In the genomic region with DNA sequence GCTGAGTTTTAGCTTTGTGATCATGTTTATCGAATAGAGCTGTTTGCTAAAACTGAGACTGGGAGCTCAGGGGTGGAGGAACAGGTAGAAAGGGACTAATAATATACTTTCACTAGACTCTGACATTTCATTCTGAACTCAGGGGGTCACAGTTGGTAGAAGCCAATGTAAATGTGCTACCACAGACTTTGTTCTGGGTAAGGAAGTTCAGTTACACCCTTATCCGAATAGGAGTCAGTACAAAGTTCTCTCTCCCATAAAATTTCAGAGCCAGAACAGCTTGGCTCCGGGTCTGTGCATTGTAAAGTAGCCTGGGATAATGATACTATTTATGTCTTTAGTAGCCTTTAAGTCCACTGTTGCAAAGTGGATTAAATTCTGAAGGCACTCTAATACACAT, we compare ENCODE assay signal across 21 mouse cellular contexts. TPM values are rescaled to one million over a fixed set of nuclear protein-coding genes. Genes with fewer than 3 reads are reported as not detected.
A peak's percentile ranks its signal among the peaks of the same experiment; 100 is the strongest.
DNase-seq lines count a peak whose midpoint lies in the region; ATAC-seq and TF ChIP-seq lines count a peak whose summit lies in the region.
"Had no signal": no experiment of that assay in that cellular context is flagged by ENCODE, and none has a peak within 500 bp of the region (broad histone marks: within the 10 kb centered on the region; RNA-seq: fewer than 3 reads in every experiment).

No protein-coding gene starts in this region.

- DNase-seq in kidney, adult 2 months, result peak; percentile 69
- DNase-seq in kidney, adult 8-10 months, result no peak
- peak; percentile 65 for DNase-seq in midbrain, embryonic 11.5 days (ENCODE audit: low spot score, missing footprints)
- no peak for DNase-seq in midbrain, embryonic 10.5 days (ENCODE audit: low spot score)
- peak; percentile 10 for DNase-seq in A20 (ENCODE audit: low read depth, low spot score)
- no peak for DNase-seq in lung, adult 2 months
- DNase-seq: adrenal gland, postnatal 25 days; cerebellum, adult 18-20 months; cerebellum, adult 9-11 months; cerebellum, postnatal 36 days; gastrocnemius, adult 2 months; gastrocnemius, postnatal 25 days had no signal

- H3K27ac ChIP-seq in kidney, adult 2 months (ENCODE audit: insufficient read depth, low read depth, low read length), result peak overlapping the region; percentile 73
- H3K27ac ChIP-seq in midbrain, embryonic 11.5 days (ENCODE audit: low read depth, low read length), result no peak overlapping the region
- no peak overlapping the region for H3K27ac ChIP-seq in midbrain, embryonic 10.5 days (replicated peaks)
- H3K27ac ChIP-seq in intestine, postnatal 0 days (ENCODE audit: low read depth, low read length), result peak overlapping the region; percentile 67
- H3K27ac ChIP-seq in hindbrain, embryonic 12.5 days, result no peak overlapping the region
- H3K27ac ChIP-seq: embryonic facial prominence, embryonic 13.5 days; forebrain, embryonic 13.5 days; gastrocnemius, adult 2 months; hindbrain, embryonic 10.5 days had no signal

- TF ChIP-seq CTCF in kidney, adult 2 months (conservative IDR thresholded peaks at IDR 0.05; ENCODE audit: insufficient read depth, insufficient read length, low read depth, low read length), result no peak
- TF ChIP-seq CTCF in intestine, postnatal 0 days (IDR thresholded peaks at IDR 0.05; ENCODE audit: low read depth), result no peak
- no peak for TF ChIP-seq CTCF in lung, adult 2 months (IDR thresholded peaks at IDR 0.05; ENCODE audit: insufficient read depth, low read length)

- H3K9me3 ChIP-seq in midbrain, embryonic 11.5 days (ENCODE audit: control insufficient read depth, low read length), result no peaks in the 10 kb centered on the region
- no peaks in the 10 kb centered on the region for H3K9me3 ChIP-seq in midbrain, embryonic 10.5 days (replicated peaks)
- no peaks in the 10 kb centered on the region for H3K9me3 ChIP-seq in intestine, postnatal 0 days (ENCODE audit: control insufficient read depth)
- H3K9me3 ChIP-seq in hindbrain, embryonic 12.5 days (replicated peaks), result no peaks in the 10 kb centered on the region
- H3K9me3 ChIP-seq: embryonic facial prominence, embryonic 13.5 days; forebrain, embryonic 13.5 days; heart, embryonic 12.5 days; hindbrain, embryonic 10.5 days had no signal

- 33% methylated on average over 3 of the region's 3 CpGs for WGBS in kidney, adult 2 months
- 78% methylated on average over 3 of the region's 3 CpGs for WGBS in midbrain, embryonic 11.5 days
- WGBS in midbrain, embryonic 10.5 days, result 79% methylated on average over 3 of the region's 3 CpGs
- 38% methylated on average over 3 of the region's 3 CpGs for WGBS in intestine, postnatal 0 days
- 83% methylated on average over 3 of the region's 3 CpGs for WGBS in hindbrain, embryonic 12.5 days
- WGBS in lung, adult 2 months, result 54% methylated on average over 3 of the region's 3 CpGs

- no peak overlapping the region for H3K9ac ChIP-seq in midbrain, embryonic 11.5 days (ENCODE audit: low read length)
- H3K9ac ChIP-seq in intestine, postnatal 0 days (ENCODE audit: low read depth, low read length), result no peak overlapping the region
- H3K9ac ChIP-seq in hindbrain, embryonic 12.5 days, result no peak overlapping the region
- H3K9ac ChIP-seq: embryonic facial prominence, embryonic 13.5 days; forebrain, embryonic 13.5 days; heart, embryonic 12.5 days had no signal

- ATAC-seq in midbrain, embryonic 11.5 days (ENCODE audit: low FRiP score), result no peak
- ATAC-seq in intestine, postnatal 0 days, result peak; percentile 88
- no peak for ATAC-seq in hindbrain, embryonic 12.5 days (ENCODE audit: low FRiP score)
- ATAC-seq: activated CD4-positive, CD25-positive, alpha-beta regulatory T cell, adult 4 months; forebrain, embryonic 13.5 days; Patski had no signal

- H3K36me3 ChIP-seq in kidney, adult 2 months (ENCODE audit: control insufficient read depth, insufficient read depth, low read length), result no peaks in the 10 kb centered on the region
- no peaks in the 10 kb centered on the region for H3K36me3 ChIP-seq in midbrain, embryonic 11.5 days (ENCODE audit: control insufficient read depth, insufficient read depth, low read length)
- no peaks in the 10 kb centered on the region for H3K36me3 ChIP-seq in midbrain, embryonic 10.5 days
- H3K36me3 ChIP-seq in intestine, postnatal 0 days (ENCODE audit: control insufficient read depth, insufficient read depth), result no peaks in the 10 kb centered on the region
- H3K36me3 ChIP-seq in hindbrain, embryonic 12.5 days, result no peaks in the 10 kb centered on the region
- H3K36me3 ChIP-seq: embryonic facial prominence, embryonic 13.5 days; heart, embryonic 12.5 days; hindbrain, embryonic 10.5 days had no signal

- H3K4me1 ChIP-seq in kidney, adult 2 months (ENCODE audit: control insufficient read depth, insufficient read depth, low read length), result peaks cover 14% of the 10 kb centered on the region; the same call in 1 of the 2 replicates
- H3K4me1 ChIP-seq in midbrain, embryonic 11.5 days (ENCODE audit: control insufficient read depth, insufficient read depth, low read length), result no peaks in the 10 kb centered on the region
- H3K4me1 ChIP-seq in midbrain, embryonic 10.5 days, result no peaks in the 10 kb centered on the region
- no peaks in the 10 kb centered on the region for H3K4me1 ChIP-seq in intestine, postnatal 0 days (replicated peaks; ENCODE audit: control insufficient read depth, insufficient read depth, low read length)
- H3K4me1 ChIP-seq in hindbrain, embryonic 12.5 days, result no peaks in the 10 kb centered on the region
- H3K4me1 ChIP-seq in lung, adult 2 months (ENCODE audit: control insufficient read depth, insufficient read depth, low read length), result no peaks in the 10 kb centered on the region
- H3K4me1 ChIP-seq: embryonic facial prominence, embryonic 13.5 days; forebrain, embryonic 13.5 days; hindbrain, embryonic 10.5 days had no signal

- H3K27me3 ChIP-seq in kidney, adult 2 months (replicated peaks; ENCODE audit: control insufficient read depth, insufficient read depth, low read length), result no peaks in the 10 kb centered on the region
- H3K27me3 ChIP-seq in midbrain, embryonic 11.5 days (ENCODE audit: control insufficient read depth, insufficient read depth, low read length), result no peaks in the 10 kb centered on the region
- no peaks in the 10 kb centered on the region for H3K27me3 ChIP-seq in midbrain, embryonic 10.5 days (ENCODE audit: low read depth, poor library complexity, severe bottlenecking)
- H3K27me3 ChIP-seq in intestine, postnatal 0 days (replicated peaks; ENCODE audit: control insufficient read depth, insufficient read depth, low read length), result no peaks in the 10 kb centered on the region
- H3K27me3 ChIP-seq in hindbrain, embryonic 12.5 days, result no peaks in the 10 kb centered on the region
- H3K27me3 ChIP-seq: embryonic facial prominence, embryonic 13.5 days; forebrain, embryonic 13.5 days had no signal

- H3K4me2 ChIP-seq in midbrain, embryonic 11.5 days, result no peak overlapping the region
- H3K4me2 ChIP-seq in intestine, postnatal 0 days (replicated peaks; ENCODE audit: low read depth), result peak overlapping the region; percentile 42
- H3K4me2 ChIP-seq in hindbrain, embryonic 12.5 days (replicated peaks), result no peak overlapping the region
- H3K4me2 ChIP-seq: embryonic facial prominence, embryonic 13.5 days; forebrain, embryonic 13.5 days; heart, embryonic 12.5 days had no signal

- H3K4me3 ChIP-seq in kidney, adult 2 months (ENCODE audit: insufficient read depth, low read depth, low read length), result no peak overlapping the region
- no peak overlapping the region for H3K4me3 ChIP-seq in midbrain, embryonic 11.5 days (ENCODE audit: low read depth, low read length)
- no peak overlapping the region for H3K4me3 ChIP-seq in midbrain, embryonic 10.5 days
- H3K4me3 ChIP-seq in intestine, postnatal 0 days (ENCODE audit: low read depth, low read length), result no peak overlapping the region
- H3K4me3 ChIP-seq in hindbrain, embryonic 12.5 days, result no peak overlapping the region
- no peak overlapping the region for H3K4me3 ChIP-seq in lung, adult 2 months (replicated peaks; ENCODE audit: extremely low read depth, low read depth, low read length)
- H3K4me3 ChIP-seq: embryonic facial prominence, embryonic 13.5 days; forebrain, embryonic 13.5 days; gastrocnemius, adult 2 months; heart, embryonic 12.5 days; hindbrain, embryonic 10.5 days had no signal

- TF ChIP-seq POLR2A in kidney, adult 2 months (IDR thresholded peaks at IDR 0.05; ENCODE audit: low read depth, low read length), result no peak
- TF ChIP-seq POLR2A in lung, adult 2 months (IDR thresholded peaks at IDR 0.05; ENCODE audit: borderline replicate concordance, extremely low read depth, low read depth, low read length), result no peak

RNA-seq across cellular contexts. Expression of a gene that starts 2.2 kb away (rescaled TPM):
- polyA plus RNA-seq in kidney, adult 2 months (2012; rRNA removed), result 4.0 and 4.2 TPM in 2 replicates
- not detected in 2 replicates for polyA plus RNA-seq in midbrain, embryonic 11.5 days (2014; fragmentation: Nextera tagmentation; extraction: Ambion mirVana)
- polyA plus RNA-seq in midbrain, embryonic 10.5 days (2016; fragmentation: Nextera tagmentation; extraction: Ambion mirVana), result not detected in 2 replicates
- 0.17 TPM in 1 of 2 replicates, not detected in the other for polyA plus RNA-seq in intestine, postnatal 0 days (2015; fragmentation: Nextera tagmentation; extraction: Ambion mirVana)
- not detected in 2 replicates for polyA plus RNA-seq in hindbrain, embryonic 12.5 days (2016; fragmentation: Nextera tagmentation; extraction: Ambion mirVana)
- polyA plus RNA-seq in lung, adult 2 months (2012; rRNA removed), result 0.71 and 1.3 TPM in 2 replicates
- polyA plus RNA-seq: activated CD4-positive, CD25-positive, alpha-beta regulatory T cell, adult 4 months; embryonic facial prominence, embryonic 13.5 days; forebrain, embryonic 13.5 days; heart, embryonic 16.5 days; hindbrain, embryonic 10.5 days had no signal

RNA-seq across cellular contexts. Expression of a gene that starts 27.9 kb away (rescaled TPM):
- 16.9 and 26.4 TPM in 2 replicates for polyA plus RNA-seq in kidney, adult 2 months (2012; rRNA removed)
- polyA plus RNA-seq in midbrain, embryonic 11.5 days (2014; fragmentation: Nextera tagmentation; extraction: Ambion mirVana), result not detected in 2 replicates
- polyA plus RNA-seq in midbrain, embryonic 10.5 days (2016; fragmentation: Nextera tagmentation; extraction: Ambion mirVana), result not detected in 2 replicates
- 14.0 and 15.1 TPM in 2 replicates for polyA plus RNA-seq in intestine, postnatal 0 days (2015; fragmentation: Nextera tagmentation; extraction: Ambion mirVana)
- not detected in 2 replicates for polyA plus RNA-seq in hindbrain, embryonic 12.5 days (2016; fragmentation: Nextera tagmentation; extraction: Ambion mirVana)
- polyA plus RNA-seq in lung, adult 2 months (2012; rRNA removed), result 15.2 and 21.6 TPM in 2 replicates
- polyA plus RNA-seq: embryonic facial prominence, embryonic 13.5 days; forebrain, embryonic 13.5 days; heart, embryonic 12.5 days; hindbrain, embryonic 10.5 days; Patski had no signal

Comparison
In these comparisons a context has a peak if more than half of its experiments do, and no peak if none do; other contexts are left out.
1. DNase-seq: peak in kidney, adult 2 months (single experiment), midbrain, embryonic 11.5 days (single experiment) and A20 (single experiment); none in kidney, adult 8-10 months (0 of 2), midbrain, embryonic 10.5 days (single experiment) and lung, adult 2 months (single experiment).
2. H3K27ac ChIP-seq: peak in kidney, adult 2 months (single experiment) and intestine, postnatal 0 days (single experiment); none in midbrain, embryonic 11.5 days (single experiment), midbrain, embryonic 10.5 days (single experiment) and hindbrain, embryonic 12.5 days (single experiment).
3. RNA of a gene that starts 27.9 kb away (polyA plus RNA-seq): 16.9 to 26.4 TPM in kidney, adult 2 months, 15.2 to 21.6 TPM in lung, adult 2 months and 14.0 to 15.1 TPM in intestine, postnatal 0 days; not detected in midbrain, embryonic 11.5 days, not detected in midbrain, embryonic 10.5 days and not detected in hindbrain, embryonic 12.5 days; every median in the first group is over 10 times any median in the second.